Mouse (Mus musculus): Measurements from ENCODE around the gene Asphd2. TPM values are rescaled to one million over a fixed set of nuclear protein-coding genes. Genes with fewer than 3 reads are reported as not detected.

Asphd2 gene
- 1.3 and 1.4 TPM in 2 replicates for polyA plus RNA-seq (2012; rRNA removed)

GRCm38 (mm10) chr5:112394779-112395443 is at the start of gene Asphd2:
Gene Asphd2, minus strand, starts transcription at chr5:112394866.

DNA sequence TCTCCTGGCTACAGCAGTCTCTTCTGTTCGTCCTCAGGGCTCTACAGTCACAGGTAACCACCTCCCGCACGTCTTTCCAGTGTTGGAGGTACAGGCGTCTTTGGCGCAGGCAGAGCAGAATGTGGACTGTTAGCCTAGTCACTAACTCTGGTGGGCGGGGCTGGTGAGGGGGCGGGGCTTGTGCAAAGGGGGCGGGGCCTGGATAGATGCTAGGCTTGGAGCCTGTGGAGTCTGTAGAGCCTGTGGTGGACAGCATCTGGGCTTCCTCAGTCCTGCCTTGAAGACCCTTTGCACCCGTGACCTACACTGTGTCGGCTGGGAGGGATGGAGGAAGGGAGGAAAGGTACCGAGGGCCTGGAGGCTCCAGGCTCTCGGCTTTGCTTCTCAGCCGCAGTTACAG is 38.8 kb downstream of the Asphd2 start, which contains the start of gene Gm6583:
Gene Gm6583 (minus strand): TSS at position 124 of the 400 bp plus-strand sequence.

GRCm38 (mm10) chr5:112342463-112343204 is 52.0 kb downstream of the Asphd2 start, which contains the start of the genes Srrd and Hps4:
Gene Srrd, minus strand, starts transcription at chr5:112343040.
Gene Hps4, plus strand, starts transcription at chr5:112343083.

Other genes with a start within 250 kb of the Asphd2 start
- 0.14 and 0.41 TPM in 2 replicates for gene Cryba4, start 142.3 kb downstream of the Asphd2 start, polyA plus RNA-seq (2012; rRNA removed)
- gene Crybb1, start 139.1 kb downstream of the Asphd2 start, polyA plus RNA-seq (2012; rRNA removed) = 0.23 TPM in 1 of 2 replicates, not detected in the other
- gene Tpst2, start 118.2 kb downstream of the Asphd2 start, polyA plus RNA-seq (2012; rRNA removed) = 13.9 and 20.8 TPM in 2 replicates
- gene Tfip11, start 68.5 kb downstream of the Asphd2 start, polyA plus RNA-seq (2012; rRNA removed) = 13.6 and 14.5 TPM in 2 replicates
- gene Srrd, start 51.8 kb downstream of the Asphd2 start, polyA plus RNA-seq (2012; rRNA removed) = 17.3 and 20.5 TPM in 2 replicates
- gene Hps4, start 51.8 kb downstream of the Asphd2 start, polyA plus RNA-seq (2012; rRNA removed) = 21.6 and 30.6 TPM in 2 replicates
- gene Gm6583, start 38.8 kb downstream of the Asphd2 start, polyA plus RNA-seq (2012; rRNA removed) = not detected in 2 replicates
- gene Gm6588, start 54.6 kb upstream of the Asphd2 start, polyA plus RNA-seq (2012; rRNA removed) = not detected in 2 replicates
- gene Sez6l, start 182.3 kb upstream of the Asphd2 start, polyA plus RNA-seq (2012; rRNA removed) = 0.28 and 0.30 TPM in 2 replicates

All from stomach, adult 2 months (tissue).